ENCODE assay signal across 29 mouse cellular contexts in genomic region chr4:36566544-36566943, GRCm38 (mm10).
"Had no signal": no experiment of that assay in that cellular context is flagged by ENCODE, and none has a peak within 500 bp of the region (broad histone marks: within the 10 kb centered on the region; RNA-seq: fewer than 3 reads in every experiment).

No protein-coding gene starts in this region.

- H3K9ac ChIP-seq: heart, embryonic 12.5 days; hindbrain, embryonic 12.5 days; hindbrain, embryonic 14.5 days; kidney, embryonic 15.5 days; limb, embryonic 12.5 days; liver, embryonic 13.5 days; liver, embryonic 15.5 days had no signal

- H3K4me2 ChIP-seq: heart, embryonic 12.5 days; hindbrain, embryonic 12.5 days; hindbrain, embryonic 14.5 days; kidney, embryonic 15.5 days; limb, embryonic 12.5 days; liver, embryonic 11.5 days; liver, embryonic 13.5 days; liver, embryonic 15.5 days had no signal

- DNase-seq: gastrocnemius, adult 2 months; gastrocnemius, postnatal 10 days; gastrocnemius, postnatal 25 days; heart, adult 18-20 months; heart, postnatal 10 days; heart, postnatal 36 days; kidney, adult 11 months; kidney, adult 2 months; kidney, adult 9 months; kidney, postnatal 14 days; kidney, postnatal 36 days; layer of hippocampus, adult 9-11 months; layer of hippocampus, postnatal 36 days; liver; liver, embryonic 13.5 days had no signal

- H3K27ac ChIP-seq: gastrocnemius, adult 2 months; heart, embryonic 10.5 days; hindbrain, embryonic 10.5 days; hindbrain, embryonic 12.5 days; hindbrain, embryonic 14.5 days; kidney, embryonic 15.5 days; kidney, postnatal 0 days; limb, embryonic 10.5 days; limb, embryonic 12.5 days; liver, embryonic 13.5 days; liver, embryonic 15.5 days had no signal

- H3K9me3 ChIP-seq: heart, embryonic 10.5 days; hindbrain, embryonic 10.5 days; hindbrain, embryonic 12.5 days; kidney, embryonic 15.5 days; limb, embryonic 10.5 days; limb, embryonic 12.5 days; liver, embryonic 15.5 days had no signal

- H3K4me1 ChIP-seq: heart, embryonic 10.5 days; heart, embryonic 12.5 days; hindbrain, embryonic 10.5 days; hindbrain, embryonic 12.5 days; kidney, embryonic 15.5 days; limb, embryonic 10.5 days; limb, embryonic 12.5 days; liver, embryonic 13.5 days; liver, embryonic 15.5 days had no signal

- H3K27me3 ChIP-seq: heart, embryonic 12.5 days; hindbrain, embryonic 12.5 days; kidney, embryonic 15.5 days; limb, embryonic 12.5 days; liver, embryonic 13.5 days; liver, embryonic 15.5 days had no signal

- H3K4me3 ChIP-seq: gastrocnemius, adult 2 months; heart, embryonic 10.5 days; heart, embryonic 12.5 days; hindbrain, embryonic 10.5 days; hindbrain, embryonic 12.5 days; kidney, embryonic 15.5 days; limb, embryonic 10.5 days; limb, embryonic 12.5 days; liver, embryonic 13.5 days; liver, embryonic 15.5 days had no signal

- ATAC-seq: hindbrain, embryonic 16.5 days; inflammation-experienced regulatory T-cells, adult 6 months; intestine, embryonic 16.5 days had no signal

- H3K36me3 ChIP-seq: heart, embryonic 10.5 days; heart, embryonic 12.5 days; hindbrain, embryonic 10.5 days; hindbrain, embryonic 12.5 days; kidney, embryonic 15.5 days; limb, embryonic 10.5 days; limb, embryonic 12.5 days; liver, embryonic 13.5 days; liver, embryonic 15.5 days had no signal
